Mouse (Mus musculus): ENCODE measurements around the gene Dynll1.

- TF ChIP-seq POLR2A (IDR thresholded peaks at IDR 0.05; ENCODE audit: borderline replicate concordance, insufficient read depth, low read length) = no peak
- no peak for TF ChIP-seq CTCF (IDR thresholded peaks at IDR 0.05; ENCODE audit: borderline replicate concordance, insufficient read depth, low read depth, low read length)
These were observed 16.3 kb upstream of the Dynll1 start for GRCm38 (mm10) chr5:115316968-115317644.

Data from cerebellum, adult 2 months (tissue).